Mouse (Mus musculus) neural tube, embryonic 11.5 days (tissue): Measurements from ENCODE around the gene Gm28038. TPM values are rescaled to one million over a fixed set of nuclear protein-coding genes. Genes with fewer than 3 reads are reported as not detected.

ENCODE experiments used
- ATAC-seq: fragments of 200-750 bp; cut with Nextera tagmentation; 2 replicates; pipeline ENCODE4 v1.8.0; 2017; ENCODE audit warnings: moderate number of reproducible peaks, mild to moderate bottlenecking, moderate TSS enrichment, moderate library complexity; ENCODE audit not compliant: insufficient read depth, low FRiP score, low TSS enrichment
- DNase-seq: peaks from one replicate; pipeline ENCODE4 v3.0.0-alpha.2; 2015; ENCODE audit warnings: low spot score
- H3K27ac ChIP-seq: fragments of 300-500 bp; sonication (generic); 2 replicates; pipeline ENCODE4 v1.5.1; 2014; ENCODE audit warnings: low read depth, mild to moderate bottlenecking, low read length
- H3K27me3 ChIP-seq: fragments of 300-500 bp; sonication (generic); 2 replicates; pipeline ENCODE4 v1.6.1; 2014; ENCODE audit warnings: mild to moderate bottlenecking, low read length, mixed read lengths; ENCODE audit not compliant: control insufficient read depth, insufficient read depth
- H3K36me3 ChIP-seq: fragments of 300-500 bp; sonication (generic); 2 replicates; pipeline ENCODE4 v1.6.1; 2014; ENCODE audit warnings: mild to moderate bottlenecking, low read length, moderate library complexity, mixed read lengths; ENCODE audit not compliant: control insufficient read depth, insufficient read depth
- H3K4me1 ChIP-seq: fragments of 300-500 bp; sonication (generic); 2 replicates; pipeline ENCODE4 v1.6.1; 2014; ENCODE audit warnings: low read length, mixed read lengths; ENCODE audit not compliant: control insufficient read depth, insufficient read depth
- H3K4me2 ChIP-seq: fragments of 300-500 bp; sonication (generic); 2 replicates; pipeline ENCODE4 v1.6.1; 2014; ENCODE audit warnings: low read depth, mild to moderate bottlenecking, moderate library complexity
- H3K4me3 ChIP-seq: fragments of 300-500 bp; sonication (generic); 2 replicates; pipeline ENCODE4 v1.5.1; 2014; ENCODE audit warnings: low read depth, low read length
- H3K9ac ChIP-seq: fragments of 300-500 bp; sonication (generic); 2 replicates; pipeline ENCODE4 v1.6.1; 2014; ENCODE audit warnings: mild to moderate bottlenecking, low read length
- H3K9me3 ChIP-seq: fragments of 300-500 bp; sonication (generic); 2 replicates; pipeline ENCODE4 v1.6.1; 2016; ENCODE audit warnings: low read length; ENCODE audit not compliant: control insufficient read depth
- WGBS: fragments of 180-500 bp; shearing (Covaris S2); extraction: QIAGEN DNeasy Blood & Tissue Kit; methylation state at CpG from one replicate; pipeline ENCODE4 v1.1.7; 2014; 5-methylcytosine and 5-hydroxymethylcytosine counted together
- polyA plus RNA-seq: library from polyadenylated mRNA; unstranded; fragments of >200 nt; fragmentation: Nextera tagmentation; extraction: Ambion mirVana; gene quantifications from 2 replicates; pipeline ENCODE4 v1.2.1, GENCODE M21; 2014

Gene Gm28038
- polyA plus RNA-seq, 1 experiment from 2014 or later, result not detected

GRCm38 (mm10) chr2:30261921-30262839 lies 18.7 kb upstream of the Gm28038 start:
- DNase-seq (no peak), ATAC-seq (no peak)
- Histone ChIP-seq H3K9me3 (no peaks in the 10 kb centered on the region), H3K4me3 (no peak overlapping the region), H3K27me3 (no peaks in the 10 kb centered on the region), H3K9ac (no peak overlapping the region), H3K4me2 (no peak overlapping the region), H3K4me1 (no peaks in the 10 kb centered on the region), H3K36me3 (peaks cover 10% of the 10 kb centered on the region), H3K27ac (no peak overlapping the region)
- 93% methylated on average over 18 of the region's 18 CpGs for WGBS

- no peak for ATAC-seq
- Histone ChIP-seq H3K36me3 (peaks cover 4% of the 10 kb centered on the region), H3K4me3 (no peak overlapping the region), H3K27ac (no peak overlapping the region), H3K27me3 (no peaks in the 10 kb centered on the region), H3K9ac (no peak overlapping the region), H3K4me2 (no peak overlapping the region), H3K4me1 (no peaks in the 10 kb centered on the region), H3K9me3 (no peaks in the 10 kb centered on the region)
- no peak for DNase-seq
- WGBS, result 80% methylated on average over 4 of the region's 4 CpGs
Measured at GRCm38 (mm10) chr2:30262840-30263441, 17.9 kb upstream of the Gm28038 start.

- no peaks in the 10 kb centered on the region for H3K27me3 ChIP-seq
- no peaks in the 10 kb centered on the region for H3K4me1 ChIP-seq
- peaks cover 2% of the 10 kb centered on the region for H3K36me3 ChIP-seq
- H3K4me3 ChIP-seq, result no peak overlapping the region
- no peak overlapping the region for H3K9ac ChIP-seq
- H3K4me2 ChIP-seq, result no peak overlapping the region
- ATAC-seq (no peak), DNase-seq (no peak)
- H3K9me3 ChIP-seq, result no peaks in the 10 kb centered on the region
- WGBS, result 90% methylated on average over 6 of the region's 6 CpGs
- no peak overlapping the region for H3K27ac ChIP-seq
Measured at GRCm38 (mm10) chr2:30263811-30264210, 17.0 kb upstream of the Gm28038 start.

- Histone ChIP-seq H3K4me3 (no peak overlapping the region), H3K9me3 (no peaks in the 10 kb centered on the region), H3K4me1 (no peaks in the 10 kb centered on the region), H3K36me3 (peaks cover 2% of the 10 kb centered on the region), H3K27me3 (no peaks in the 10 kb centered on the region), H3K4me2 (no peak overlapping the region), H3K9ac (no peak overlapping the region), H3K27ac (no peak overlapping the region)
- no peak for DNase-seq
- ATAC-seq, result no peak
- WGBS, result 88% methylated on average over 7 of the region's 7 CpGs
Measured at GRCm38 (mm10) chr2:30264671-30265519, 15.9 kb upstream of the Gm28038 start.

GRCm38 (mm10) chr2:30265767-30266253 lies 15.0 kb upstream of the Gm28038 start, which contains the start of gene Phyhd1:
Gene Phyhd1, plus strand, starts transcription at chr2:30266203.
- Histone ChIP-seq H3K9ac (no peak within 1 kb of the TSS; the same call in 1 of the 2 replicates), H3K4me3 (no peak within 1 kb of the TSS), H3K4me1 (no peaks in the 10 kb centered on the region), H3K27ac (no peak within 1 kb of the TSS), H3K27me3 (no peaks in the 10 kb centered on the region), H3K4me2 (no peak within 1 kb of the TSS), H3K36me3 (peaks cover 2% of the 10 kb centered on the region), H3K9me3 (no peaks in the 10 kb centered on the region)
- no peak for ATAC-seq
- 64% methylated on average over 5 of the region's 5 CpGs for WGBS
- no peak for DNase-seq

- Histone ChIP-seq H3K4me2 (no peak overlapping the region), H3K4me3 (no peak overlapping the region), H3K27ac (no peak overlapping the region), H3K9ac (no peak overlapping the region; the same call in 1 of the 2 replicates), H3K9me3 (no peaks in the 10 kb centered on the region), H3K4me1 (no peaks in the 10 kb centered on the region), H3K27me3 (no peaks in the 10 kb centered on the region), H3K36me3 (peaks cover 2% of the 10 kb centered on the region)
- 31% methylated on average over 4 of the region's 4 CpGs for WGBS
- no peak for DNase-seq
- no peak for ATAC-seq
Measured at GRCm38 (mm10) chr2:30266392-30266941, 14.4 kb upstream of the Gm28038 start.

GRCm38 (mm10) chr2:30267466-30267865 lies 13.4 kb upstream of the Gm28038 start:
- H3K4me2 ChIP-seq, result no peak overlapping the region
- H3K4me3 ChIP-seq, result no peak overlapping the region
- H3K27ac ChIP-seq, result no peak overlapping the region
- H3K27me3 ChIP-seq, result no peaks in the 10 kb centered on the region
- H3K4me1 ChIP-seq, result no peaks in the 10 kb centered on the region
- H3K36me3 ChIP-seq, result peaks cover under 1% of the 10 kb centered on the region; the same call in 1 of the 2 replicates
- DNase-seq, result no peak
- ATAC-seq, result no peak
- 96% methylated on average over 2 of the region's 2 CpGs for WGBS
- no peaks in the 10 kb centered on the region for H3K9me3 ChIP-seq
- no peak overlapping the region for H3K9ac ChIP-seq

GRCm38 (mm10) chr2:30268371-30268770 lies 12.5 kb upstream of the Gm28038 start:
- no peaks in the 10 kb centered on the region for H3K27me3 ChIP-seq
- no peak overlapping the region for H3K9ac ChIP-seq
- H3K36me3 ChIP-seq, result no peaks in the 10 kb centered on the region; the same call in 1 of the 2 replicates
- 62% methylated on average over 4 of the region's 4 CpGs for WGBS
- no peaks in the 10 kb centered on the region for H3K4me1 ChIP-seq
- ATAC-seq (no peak), DNase-seq (no peak)
- no peak overlapping the region for H3K27ac ChIP-seq
- no peak overlapping the region for H3K4me3 ChIP-seq
- no peak overlapping the region for H3K4me2 ChIP-seq
- no peaks in the 10 kb centered on the region for H3K9me3 ChIP-seq
